Mouse (Mus musculus) forebrain, embryonic 14.5 days (tissue): ENCODE measurements at regions not wholly inside any gene's neighbourhood (a gene's known extent, or its start where the extent isn't known, plus 50 kb on each side); places are given as distances from the start of the nearest gene placed in this dataset.

Experiments used
- ATAC-seq: fragments of 200-750 bp; cut with Nextera tagmentation; 2 replicates; pipeline ENCODE4 v1.8.0; 2017; ENCODE audit warnings: mild to moderate bottlenecking, moderate library complexity
- DNase-seq: peaks from one replicate; pipeline ENCODE4 v3.0.0-alpha.2; 2015; ENCODE audit warnings: low spot score
- H3K27ac ChIP-seq: fragments of 300-500 bp; sonication (generic); 2 replicates; pipeline ENCODE4 v1.5.1; 2014; ENCODE audit warnings: low read depth, mild to moderate bottlenecking, control low read depth, low read length, moderate library complexity
- H3K27me3 ChIP-seq: fragments of 300-500 bp; sonication (generic); replicated peaks from 2 replicates; pipeline ENCODE4 v1.6.1; 2014; ENCODE audit warnings: low read length, control low read depth, mixed read lengths; ENCODE audit not compliant: control insufficient read depth, insufficient read depth
- H3K36me3 ChIP-seq: fragments of 300-500 bp; sonication (generic); 2 replicates; pipeline ENCODE4 v1.6.1; 2014; ENCODE audit warnings: low read length, control low read depth; ENCODE audit not compliant: control insufficient read depth, insufficient read depth
- H3K4me1 ChIP-seq: fragments of 300-500 bp; sonication (generic); 2 replicates; pipeline ENCODE4 v1.6.1; 2014; ENCODE audit warnings: antibody characterized with exemption, low read length, control low read depth; ENCODE audit not compliant: control insufficient read depth, insufficient read depth
- H3K4me2 ChIP-seq: fragments of 300-500 bp; sonication (generic); 2 replicates; pipeline ENCODE4 v1.6.1; 2014; ENCODE audit warnings: mild to moderate bottlenecking, control low read depth, low read length
- H3K4me3 ChIP-seq: fragments of 300-500 bp; sonication (generic); 2 replicates; pipeline ENCODE4 v1.5.1; 2014; ENCODE audit warnings: low read depth, low read length, control low read depth
- H3K9ac ChIP-seq: fragments of 300-500 bp; sonication (generic); 2 replicates; pipeline ENCODE4 v1.6.1; 2014; ENCODE audit warnings: mild to moderate bottlenecking, low read length, control low read depth, moderate library complexity
- H3K9me3 ChIP-seq: fragments of 300-500 bp; sonication (generic); replicated peaks from 2 replicates; pipeline ENCODE4 v1.6.1; 2016; ENCODE audit warnings: low read length, control low read depth, mixed read lengths; ENCODE audit not compliant: control insufficient read depth
- WGBS: fragments of 180-500 bp; shearing (Covaris S2); extraction: QIAGEN DNeasy Blood & Tissue Kit; methylation state at CpG from one replicate; pipeline ENCODE4 v1.1.7; 2014; 5-methylcytosine and 5-hydroxymethylcytosine counted together

- Histone ChIP-seq H3K4me2 (peak overlapping the region; percentile 20; the same call in 1 of the 2 replicates), H3K4me3 (no peak overlapping the region), H3K4me1 (peaks cover 12% of the 10 kb centered on the region), H3K9ac (no peak overlapping the region), H3K27me3 (no peaks in the 10 kb centered on the region), H3K36me3 (no peaks in the 10 kb centered on the region), H3K27ac (peak overlapping the region; percentile 86), H3K9me3 (no peaks in the 10 kb centered on the region)
- peak; percentile 53 for ATAC-seq
- DNase-seq: peak; percentile 74
- 27% methylated on average over 4 of the region's 4 CpGs for WGBS
Measured at GRCm38 (mm10) chr7:51783070-51783776, 78.6 kb upstream of the Gas2 start.

GRCm38 (mm10) chr7:51783923-51784686 lies 77.7 kb upstream of the Gas2 start:
- 5% methylated on average over 14 of the region's 14 CpGs for WGBS

GRCm38 (mm10) chr7:51790690-51791560 lies 70.9 kb upstream of the Gas2 start:
- Histone ChIP-seq H3K36me3 (no peaks in the 10 kb centered on the region), H3K9ac (peak overlapping the region; percentile 17), H3K4me1 (peaks cover 16% of the 10 kb centered on the region; the same call in 1 of the 2 replicates), H3K4me2 (no peak overlapping the region), H3K27ac (peak overlapping the region; percentile 79), H3K27me3 (no peaks in the 10 kb centered on the region), H3K9me3 (no peaks in the 10 kb centered on the region), H3K4me3 (no peak overlapping the region)
- 28% methylated on average over 17 of the region's 17 CpGs for WGBS
- ATAC-seq (peak; percentile 91), DNase-seq (peak; percentile 77)

More at GRCm38 (mm10) chr7:51783923-51784686, 77.7 kb upstream of the Gas2 start:
- Histone ChIP-seq H3K4me2 (peak overlapping the region; percentile 20), H3K27me3 (no peaks in the 10 kb centered on the region), H3K9me3 (no peaks in the 10 kb centered on the region), H3K4me1 (peaks cover 12% of the 10 kb centered on the region), H3K9ac (no peak overlapping the region), H3K27ac (peak overlapping the region; percentile 86), H3K36me3 (no peaks in the 10 kb centered on the region), H3K4me3 (no peak overlapping the region)
- DNase-seq (peak; percentile 93), ATAC-seq (peak; percentile 93)

GRCm38 (mm10) chr7:51791561-51791863 lies 70.3 kb upstream of the Gas2 start:
- 69% methylated on average over 3 of the region's 3 CpGs for WGBS
- no peak for DNase-seq
- Histone ChIP-seq H3K4me2 (no peak overlapping the region), H3K27me3 (no peaks in the 10 kb centered on the region), H3K4me1 (peaks cover 16% of the 10 kb centered on the region; the same call in 1 of the 2 replicates), H3K4me3 (no peak overlapping the region), H3K9me3 (no peaks in the 10 kb centered on the region), H3K9ac (peak overlapping the region; percentile 14; the same call in 1 of the 2 replicates), H3K27ac (peak overlapping the region; percentile 79), H3K36me3 (no peaks in the 10 kb centered on the region)
- 0 out of 2 replicates have a peak, but pooled peaks have one; percentile 3 for ATAC-seq
